Mouse (Mus musculus): Measurements from ENCODE around the gene Cd55b.
"Not testable (repeated sequence)": the region's sequence is repeated elsewhere in the genome, so short reads cannot be mapped to it uniquely, and the experiment has no call there.

Cd55b gene

DNA sequence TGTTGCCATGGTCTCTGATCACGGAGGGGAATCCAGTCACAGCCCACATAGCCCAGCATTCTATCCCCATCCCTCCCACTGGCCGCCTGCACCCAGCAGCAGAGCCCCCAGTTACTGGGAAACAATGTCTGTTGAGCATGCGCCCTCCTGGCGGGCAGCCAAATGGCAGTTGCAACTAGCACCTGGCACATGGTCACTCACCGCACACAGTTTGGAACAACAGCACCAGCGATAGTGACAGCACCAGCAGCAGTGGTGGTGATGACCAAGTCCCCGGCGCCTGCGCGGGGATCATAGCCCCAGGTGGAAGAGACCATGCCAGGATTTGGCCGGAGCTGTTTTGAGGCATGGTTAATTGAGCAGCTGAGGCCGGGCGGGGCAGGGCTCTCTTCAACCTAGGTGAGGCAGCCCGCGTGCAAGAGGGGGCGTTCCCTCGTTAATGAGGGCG, at the start of gene Cd55b:
TSS of gene Cd55b (minus strand) at position 346 of the 448 bp plus-strand sequence.
- DNase-seq (ENCODE audit: low spot score in 2 of 2) = peak; percentile 31 to 47

DNA sequence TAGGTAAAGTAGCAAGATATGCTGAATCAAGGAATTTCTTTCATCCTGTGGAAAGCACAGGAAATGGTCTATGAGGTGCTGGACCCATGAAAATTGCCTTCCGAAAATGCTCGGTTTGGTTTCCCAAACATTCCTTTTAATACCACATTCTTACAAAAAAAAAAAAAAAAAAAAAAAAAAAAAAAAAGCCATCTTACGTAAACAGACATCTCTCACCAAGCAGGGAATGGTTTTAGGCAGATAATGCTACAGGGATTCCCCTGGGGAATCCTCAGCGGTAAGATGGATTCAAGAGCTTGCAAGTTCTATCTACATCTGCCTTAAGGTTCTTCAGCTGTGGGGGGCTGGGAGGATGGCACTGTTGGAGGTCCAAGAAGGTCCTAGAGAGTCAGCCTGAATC, 47.3 kb upstream of the Cd55b start:
- DNase-seq (ENCODE audit: low spot score in 2 of 2) = no peak

DNA sequence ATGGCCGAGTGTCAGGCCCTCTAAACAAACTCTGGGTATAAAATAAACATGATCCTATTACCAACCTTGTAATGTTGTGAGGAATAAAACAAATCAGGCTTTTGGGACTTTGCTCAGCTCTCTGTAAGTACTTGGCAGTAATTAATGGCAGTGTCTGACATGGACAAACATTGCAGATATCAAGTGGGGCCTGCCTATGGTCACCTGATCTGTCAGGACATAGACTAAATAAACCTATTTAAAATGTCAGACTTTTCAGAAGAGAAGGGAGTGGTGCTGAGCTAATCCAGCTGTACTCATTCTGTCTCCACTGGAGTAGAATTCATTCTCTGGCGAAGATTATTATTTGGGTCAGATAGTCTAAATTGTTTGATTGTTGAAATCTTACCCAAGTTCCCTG, 44.6 kb upstream of the Cd55b start:
- DNase-seq (ENCODE audit: low spot score in 2 of 2) = no peak

DNA sequence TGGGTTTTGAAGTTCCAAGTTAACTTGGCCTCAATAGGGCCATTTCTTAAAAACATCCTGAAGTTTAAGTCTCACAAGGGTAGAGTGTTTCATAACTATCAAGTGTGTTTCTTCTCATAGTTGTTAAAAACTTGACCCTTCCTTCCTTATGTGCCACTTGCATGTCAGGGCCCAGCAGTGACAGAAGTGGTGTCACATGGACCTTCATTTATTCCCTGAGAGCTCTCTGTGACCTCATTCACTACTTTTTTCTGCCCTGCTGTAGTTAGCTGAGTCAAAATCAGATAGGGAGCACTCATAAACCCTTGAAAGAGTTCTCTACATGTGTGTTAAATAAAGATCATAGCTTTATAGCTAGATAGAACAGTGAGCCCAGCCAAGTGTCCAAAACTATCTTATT, 41.4 kb upstream of the Cd55b start:
- DNase-seq (ENCODE audit: low spot score in 2 of 2) = no peak

DNA sequence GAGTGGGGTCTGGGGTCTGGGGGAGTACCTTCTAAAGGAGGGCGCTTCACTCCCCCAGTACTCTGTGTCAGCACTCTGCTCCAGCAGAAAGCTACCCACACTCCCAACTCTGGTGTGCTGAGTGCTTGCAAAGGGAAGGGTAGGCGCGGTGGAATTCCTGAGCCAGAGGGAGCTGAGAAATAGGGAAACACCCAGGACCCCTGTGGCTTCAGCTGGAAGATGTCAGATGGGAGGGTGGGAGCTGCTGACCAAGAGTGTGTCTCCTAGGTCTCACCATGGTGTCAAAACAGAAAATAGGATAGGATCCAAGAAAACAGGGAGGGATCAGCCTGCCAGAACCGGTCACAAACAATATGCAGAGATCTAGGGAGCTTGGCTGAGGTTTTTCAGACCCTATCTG, 40.1 kb upstream of the Cd55b start:
- DNase-seq (ENCODE audit: low spot score in 2 of 2) = peak in 1 of 2 experiments; percentile 38

DNA sequence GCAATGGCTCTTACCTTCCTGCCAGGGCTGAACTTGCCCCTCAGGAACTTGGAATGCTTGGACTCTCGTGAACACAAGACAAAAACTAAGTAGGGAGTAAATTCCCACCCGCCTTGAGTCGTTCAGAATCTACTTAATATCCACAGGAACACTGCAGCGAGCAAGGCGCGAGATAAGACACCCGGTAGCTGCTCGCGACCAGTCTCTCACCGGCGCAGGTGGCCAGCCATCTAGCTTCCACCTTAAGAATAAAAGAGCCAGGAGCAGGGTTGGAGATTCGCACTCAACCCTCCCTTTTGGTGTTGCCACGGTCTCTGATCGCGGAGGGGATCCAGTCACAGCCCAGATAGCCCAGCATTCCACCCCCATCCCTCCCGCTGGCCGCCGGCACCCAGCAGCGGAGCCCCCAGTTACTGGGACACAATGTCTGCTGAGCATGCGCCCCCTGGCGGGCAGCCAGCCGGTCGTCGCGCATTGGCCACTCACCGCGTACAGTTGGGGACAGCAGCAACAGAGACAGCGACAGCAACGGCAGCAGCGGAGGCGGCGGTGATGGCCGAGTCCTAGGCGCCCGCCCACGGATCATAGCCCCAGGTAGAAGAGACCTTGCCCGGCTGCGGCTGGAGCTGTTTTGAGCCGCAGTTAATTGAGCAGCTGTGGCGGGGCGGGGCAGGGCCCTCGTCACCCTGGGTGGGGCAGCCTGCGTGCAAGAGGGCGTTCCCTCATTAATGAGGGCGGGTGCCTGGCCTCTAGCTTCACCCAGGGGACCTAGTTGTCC, 39.5 kb upstream of the Cd55b start, which contains the start of gene Cd55:
TSS of gene Cd55 (minus strand) at position 661 of the 778 bp plus-strand sequence.
- peak; percentile 93 for DNase-seq (ENCODE audit: low spot score in 2 of 2)

DNA sequence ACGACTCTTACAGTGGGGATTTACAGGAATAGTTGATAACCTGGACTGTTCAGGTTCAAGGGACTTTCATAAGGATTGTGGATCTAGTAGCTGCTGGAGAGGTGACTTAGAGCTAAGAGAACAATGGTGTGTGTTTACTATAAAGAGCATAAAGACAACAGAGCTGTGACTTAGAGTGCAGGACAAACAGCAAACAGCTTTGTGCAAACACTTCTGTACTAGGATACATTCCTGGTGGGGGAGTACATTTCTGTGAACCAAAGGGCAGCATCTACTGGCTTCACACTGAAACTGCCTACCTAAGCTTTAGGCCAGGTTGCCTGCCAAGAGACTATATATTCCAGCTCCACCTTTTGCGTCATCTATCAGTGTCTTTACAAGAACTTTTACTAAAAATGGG, 32.3 kb upstream of the Cd55b start:
- DNase-seq (ENCODE audit: low spot score in 2 of 2) = no peak

DNA sequence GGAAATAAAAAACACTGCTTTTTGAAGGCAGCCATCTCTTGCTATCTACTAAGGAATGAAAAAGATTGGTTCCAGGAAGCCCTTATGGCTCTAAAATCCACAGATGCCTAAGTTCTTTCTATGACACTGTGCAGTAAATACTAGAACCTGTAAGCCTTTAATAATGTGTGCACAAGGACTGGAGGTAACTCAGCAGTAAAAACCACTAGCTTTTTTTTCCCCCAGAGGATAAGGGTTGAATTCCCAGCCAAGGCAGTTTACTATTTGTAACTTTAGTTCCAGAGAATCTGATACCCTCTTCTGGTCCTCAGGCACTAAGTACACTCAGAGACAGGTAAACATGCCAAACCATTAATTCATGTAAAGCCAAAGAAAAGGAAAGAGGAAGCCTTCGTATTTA, 20.1 kb upstream of the Cd55b start:
- DNase-seq (ENCODE audit: low spot score in 2 of 2) = not testable (repeated sequence)

DNA sequence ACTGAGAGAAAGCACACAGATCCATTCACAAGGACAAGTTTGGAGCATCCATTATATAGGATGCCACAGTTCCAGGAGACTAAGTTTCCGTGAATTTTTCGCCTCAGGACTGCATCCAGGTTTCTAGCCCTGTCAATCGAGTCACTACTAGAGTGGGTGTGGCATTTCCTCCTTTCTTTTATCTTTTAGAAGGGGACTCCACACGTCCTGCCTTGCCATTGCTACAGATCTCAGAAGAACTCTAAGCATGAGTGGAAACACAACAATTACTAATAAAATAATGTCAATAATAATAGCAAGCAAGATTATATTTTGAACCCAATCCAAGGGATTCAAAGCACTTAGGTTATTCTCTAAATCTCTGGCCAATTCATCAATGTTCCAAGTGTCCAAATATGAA, 8.1 kb upstream of the Cd55b start:
- no peak for DNase-seq (ENCODE audit: low spot score in 2 of 2)

DNA sequence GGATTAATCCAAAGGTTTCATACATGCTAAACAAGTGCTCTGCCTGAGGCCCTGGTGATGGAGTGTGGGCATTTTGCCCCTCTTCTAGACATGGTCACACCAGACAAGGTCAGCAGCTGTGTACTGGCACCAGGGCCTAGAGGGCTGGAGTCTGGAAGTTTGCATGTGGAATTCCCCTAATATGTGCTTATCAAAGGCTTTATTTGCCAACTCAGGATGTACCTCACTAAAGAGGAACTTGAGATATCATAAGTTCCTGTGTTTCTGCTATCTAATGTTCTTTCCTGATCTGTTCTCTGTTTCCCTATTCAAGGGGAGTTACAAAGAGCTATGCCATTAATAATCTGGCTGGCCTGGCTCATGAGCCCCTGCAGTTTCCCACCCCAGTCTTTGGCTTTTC, 5.9 kb upstream of the Cd55b start:
- DNase-seq (ENCODE audit: low spot score in 2 of 2) = not testable (repeated sequence)

DNA sequence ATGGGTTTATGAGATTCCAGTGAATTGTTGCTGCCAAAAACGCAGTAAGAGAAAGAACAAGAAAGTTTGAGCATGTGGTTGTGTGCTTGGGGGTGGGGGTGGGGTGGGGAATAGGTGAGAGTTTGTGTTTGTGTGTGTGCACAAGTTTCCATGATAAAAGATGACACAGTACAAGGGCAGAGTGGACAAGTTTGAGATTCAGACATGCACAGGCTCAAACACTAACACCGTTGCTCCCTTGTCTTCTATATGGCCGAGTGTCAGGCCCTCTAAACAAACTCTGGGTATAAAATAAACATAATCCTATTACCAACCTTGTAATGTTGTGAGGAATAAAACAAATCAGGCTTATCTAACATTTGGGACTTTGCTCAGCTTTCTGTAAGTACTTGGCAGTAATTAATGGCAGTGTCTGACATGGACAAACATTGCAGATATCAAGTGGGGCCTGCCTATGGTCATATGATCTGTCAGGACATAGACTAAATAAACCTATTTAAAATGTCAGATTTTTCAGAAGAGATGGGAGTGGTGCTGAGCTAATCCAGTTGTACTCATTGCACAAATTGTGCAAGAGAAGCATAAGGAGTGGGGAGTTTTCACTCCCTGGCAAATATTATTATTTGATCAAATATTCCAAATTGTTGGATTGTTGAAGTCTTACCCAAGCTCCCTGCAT, 4.5 kb upstream of the Cd55b start:
- not testable (repeated sequence) for DNase-seq (ENCODE audit: low spot score in 2 of 2)

DNA sequence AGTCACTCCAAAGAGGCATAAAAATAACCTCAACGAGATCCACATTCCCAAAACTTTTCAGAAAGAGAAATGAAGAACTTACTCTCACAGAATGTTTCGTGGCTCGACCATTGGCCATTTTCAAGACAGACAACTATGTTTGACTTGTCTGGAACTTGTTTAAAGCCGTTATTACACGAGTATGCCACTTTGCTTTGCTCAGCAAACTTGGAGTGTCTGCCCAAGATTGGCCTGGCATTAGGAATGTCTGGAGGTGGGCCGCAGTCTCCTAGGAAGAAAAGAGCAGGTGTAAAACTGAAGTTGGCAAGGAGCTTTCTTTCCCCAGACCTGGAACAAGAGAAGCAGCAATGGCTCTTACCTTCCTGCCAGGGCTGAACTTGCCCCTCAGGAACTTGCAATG, 776 bp downstream of the Cd55b start:
- DNase-seq (ENCODE audit: low spot score in 2 of 2) = not testable (repeated sequence)

DNA sequence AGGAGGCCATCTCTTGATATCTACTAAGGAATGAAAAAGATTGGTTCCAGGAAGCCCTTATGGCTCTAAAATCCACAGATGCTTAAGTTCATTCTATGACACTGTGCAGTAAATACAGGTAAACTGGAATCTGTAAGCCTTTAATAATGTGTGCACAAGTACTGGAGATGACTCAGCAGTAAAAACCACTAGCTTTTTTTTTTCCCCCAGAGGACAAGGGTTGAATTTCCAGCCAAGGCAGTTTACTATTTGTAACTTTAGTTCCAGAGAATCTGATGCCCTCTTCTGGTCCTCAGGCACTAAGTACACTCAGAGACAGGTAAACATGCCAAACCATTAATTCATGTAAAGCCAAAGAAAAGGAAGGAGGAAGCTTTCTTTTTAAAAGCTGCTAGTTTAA, 25.7 kb downstream of the Cd55b start:
- not testable (repeated sequence) for DNase-seq (ENCODE audit: low spot score in 2 of 2)

DNA sequence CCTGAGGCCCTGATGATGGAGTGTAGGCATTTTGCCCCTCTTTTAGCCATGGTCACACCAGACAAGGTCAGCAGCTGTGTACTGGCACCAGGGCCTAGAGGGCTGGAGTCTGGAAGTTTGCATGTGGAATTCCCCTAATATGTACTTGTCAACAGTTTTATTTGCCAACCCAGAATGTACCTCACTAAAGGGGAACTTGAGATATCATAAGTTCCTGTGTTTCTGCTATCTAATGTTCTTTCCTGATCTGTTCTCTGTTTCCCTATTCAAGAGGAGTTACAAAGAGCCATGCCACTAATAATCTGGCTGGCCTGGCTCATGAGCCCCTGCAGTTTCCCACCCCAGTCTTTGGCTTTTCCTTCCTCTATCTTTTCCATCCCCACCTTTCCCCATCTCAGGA, 35.5 kb downstream of the Cd55b start:
- DNase-seq (ENCODE audit: low spot score in 2 of 2) = not testable (repeated sequence)

DNA sequence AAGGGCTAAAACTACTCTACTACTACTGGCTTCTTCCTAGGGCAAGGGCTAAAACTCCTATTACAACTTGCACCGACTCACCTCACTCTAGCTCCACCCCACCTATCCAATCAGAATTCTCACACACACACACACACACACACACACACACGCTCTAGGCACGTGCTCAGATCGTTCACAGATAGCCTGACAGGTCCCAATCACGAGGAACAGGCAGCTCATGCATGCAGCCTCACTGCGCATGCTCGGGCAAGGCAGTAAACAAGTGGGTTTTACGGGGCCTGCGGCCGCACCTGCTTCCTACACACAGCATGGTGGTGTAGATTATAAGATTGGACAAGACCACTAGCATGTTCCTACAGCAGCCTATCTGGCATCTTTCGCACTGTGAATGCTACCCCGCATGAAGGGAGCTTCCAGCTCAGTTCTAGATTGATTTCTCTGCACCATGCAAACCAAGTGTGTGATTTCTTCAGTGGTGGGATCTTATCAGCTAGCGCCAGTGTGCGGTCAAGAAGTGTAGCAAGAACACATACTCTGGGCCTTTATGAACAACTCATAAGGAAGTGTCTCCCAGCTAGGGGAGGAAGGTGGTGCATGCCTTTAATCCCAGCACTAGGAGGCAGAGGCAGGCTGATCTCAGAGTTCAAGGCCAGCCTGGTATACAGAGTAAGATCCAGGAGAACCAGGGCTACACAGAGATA, 44.9 kb downstream of the Cd55b start:
- DNase-seq (ENCODE audit: low spot score in 2 of 2) = no peak

DNA sequence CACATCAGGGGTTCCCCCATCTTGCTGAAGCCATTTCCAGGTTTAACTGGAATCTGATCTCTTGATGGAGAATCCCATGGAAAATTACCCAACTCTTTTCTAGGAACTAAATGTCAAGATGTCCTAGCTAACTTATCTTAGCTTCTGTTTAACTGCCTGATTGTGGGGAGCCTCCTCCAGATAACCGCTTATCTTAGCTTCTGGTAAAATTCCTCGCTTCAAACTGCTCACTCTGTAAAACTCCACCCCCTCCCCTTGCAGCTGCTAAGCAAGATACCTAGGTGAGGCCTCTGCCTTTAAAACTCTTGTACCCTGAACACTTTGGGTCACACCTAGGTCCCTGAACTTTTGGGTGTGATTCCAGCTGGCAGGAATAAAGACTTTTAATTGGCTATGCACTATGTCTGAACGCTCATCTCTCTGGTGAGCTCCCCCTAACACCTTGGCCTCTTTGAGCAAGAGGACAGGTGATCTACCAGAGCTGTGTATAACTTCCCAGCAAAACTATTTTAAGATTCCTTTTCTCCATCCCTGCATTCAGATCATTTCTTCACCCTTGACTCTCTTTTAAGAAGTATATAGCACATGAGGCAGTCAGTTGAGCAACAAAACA, 48.5 kb downstream of the Cd55b start:
- DNase-seq (ENCODE audit: low spot score in 2 of 2) = no peak

DNA sequence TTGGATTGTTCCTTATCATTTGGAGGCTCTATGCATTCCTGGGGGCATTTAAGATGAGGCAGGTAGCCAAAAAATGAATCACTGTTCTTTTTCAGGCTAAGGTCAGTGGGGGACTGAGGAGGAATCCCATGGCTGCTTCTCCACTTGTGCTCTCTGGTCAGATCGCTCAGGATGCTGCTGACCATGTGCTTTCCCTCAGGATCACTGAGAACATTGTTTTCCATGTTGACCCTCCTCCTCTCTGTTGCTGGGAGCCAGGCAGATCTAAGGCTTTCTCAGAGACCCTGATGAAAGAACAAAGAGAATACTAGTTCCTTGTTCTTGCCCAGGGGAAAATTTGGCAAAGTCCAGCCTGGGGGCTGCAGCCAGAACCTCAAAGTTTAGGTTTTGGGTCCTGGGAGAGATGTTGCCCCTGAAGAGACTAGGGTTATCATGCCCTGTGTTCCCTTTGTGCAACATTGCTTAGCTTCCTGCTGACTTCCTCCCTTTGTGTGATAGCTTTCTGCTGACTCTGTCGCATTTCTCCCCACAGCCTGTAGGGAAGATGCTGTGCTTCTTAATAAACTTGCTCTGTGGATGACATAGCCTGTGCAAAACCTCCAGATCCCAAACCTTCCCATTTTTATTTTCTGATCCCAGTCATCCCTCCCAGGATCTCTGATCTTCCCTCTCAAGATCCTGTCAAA, 49.3 kb downstream of the Cd55b start:
- DNase-seq (ENCODE audit: low spot score in 2 of 2) = no peak

DNA sequence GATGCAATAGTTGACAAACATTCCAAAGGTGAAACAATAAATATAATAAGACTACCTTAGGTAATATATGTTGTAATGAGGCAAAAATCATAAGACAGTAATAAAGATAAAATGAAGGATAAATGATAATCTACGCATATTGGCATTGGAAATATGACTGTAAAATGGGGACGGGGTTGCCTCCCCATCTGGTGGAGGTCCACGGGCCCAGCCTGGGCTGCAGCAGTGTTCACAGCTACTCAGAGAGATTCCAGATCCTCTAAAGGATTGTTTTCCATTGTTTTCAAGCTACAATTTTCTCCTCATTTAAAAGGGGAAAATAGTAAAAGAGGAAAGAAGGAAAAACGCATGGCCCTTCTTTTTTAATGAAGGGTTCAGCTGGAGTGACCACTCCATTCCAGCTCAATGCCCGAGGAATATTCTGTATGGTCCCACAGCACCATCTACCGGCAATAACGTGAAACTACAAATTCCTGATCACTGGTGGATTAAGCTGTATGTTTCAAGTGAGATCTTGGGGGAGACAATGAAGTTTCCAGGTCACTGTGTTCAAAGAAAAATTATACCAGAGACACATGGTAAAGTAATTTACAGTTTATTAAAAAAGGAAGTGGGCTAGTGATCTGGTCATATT, 50.8 kb downstream of the Cd55b start:
- DNase-seq (ENCODE audit: low spot score in 2 of 2) = peak; percentile 66 to 71

DNA sequence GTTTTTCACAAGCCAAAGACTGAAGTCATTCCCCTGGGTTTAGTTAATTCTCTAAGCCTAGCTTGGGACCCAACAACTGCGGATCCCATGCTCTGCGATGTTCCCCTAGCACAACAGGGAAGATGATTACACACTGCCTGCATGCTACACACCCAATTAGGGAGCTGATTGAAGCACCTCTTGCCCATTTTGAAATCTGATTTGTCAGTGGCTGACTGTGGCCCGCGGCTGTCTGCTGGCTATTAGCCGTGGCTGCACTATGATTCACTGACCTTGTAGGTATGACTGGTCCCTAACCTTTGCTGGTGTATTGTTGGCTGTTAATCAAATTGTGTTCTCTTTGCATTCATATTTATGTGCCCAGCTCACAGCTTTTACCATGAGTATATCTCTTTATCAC, 51.5 kb downstream of the Cd55b start:
- no peak for DNase-seq (ENCODE audit: low spot score in 2 of 2)

DNA sequence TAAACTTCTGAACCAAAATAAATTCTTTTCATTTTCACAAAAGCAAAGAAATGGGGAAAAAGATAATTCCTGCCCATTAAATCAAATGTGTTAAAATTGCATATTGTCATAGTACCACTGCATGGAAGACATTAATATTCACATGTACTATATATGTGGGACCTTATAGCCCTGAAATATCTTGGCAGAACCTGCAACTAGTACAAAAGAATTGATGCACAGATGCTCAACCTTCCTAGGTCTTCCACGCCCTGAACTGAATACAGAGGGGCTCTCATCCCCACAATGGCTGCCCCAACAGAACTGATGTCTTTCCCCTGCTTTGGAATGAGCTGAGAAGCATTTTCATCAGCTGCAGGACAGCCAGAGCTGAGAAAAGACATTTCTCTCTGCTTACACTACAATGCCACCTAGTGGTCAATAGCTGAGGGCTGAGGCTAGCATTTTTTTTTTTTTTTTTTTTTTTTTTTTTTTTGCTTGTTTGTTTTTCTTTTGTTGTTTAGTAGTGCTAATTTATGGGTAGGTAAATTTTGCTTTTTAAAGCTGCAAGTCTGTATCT, 72.7 kb downstream of the Cd55b start:
- peak; percentile 36 for DNase-seq (ENCODE audit: low spot score in 2 of 2)

DNA sequence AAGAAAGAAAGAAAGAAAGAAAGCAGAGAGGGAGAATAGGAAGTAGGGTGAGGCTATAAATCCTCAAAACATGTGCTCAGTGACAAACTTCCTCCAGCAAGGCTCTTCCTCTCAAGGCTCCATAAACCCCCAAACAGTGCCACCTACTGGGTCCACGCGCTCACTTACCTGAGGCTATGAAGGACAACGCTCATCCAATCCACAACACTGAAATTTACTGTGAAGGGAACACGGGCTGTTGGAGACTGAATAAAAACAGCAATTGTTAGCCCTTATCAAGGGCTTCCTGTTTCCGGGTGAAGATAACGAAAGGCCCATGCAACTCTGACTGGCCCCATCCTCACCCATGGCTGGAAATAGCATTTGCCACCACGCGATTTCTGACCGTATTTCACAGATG, 80.4 kb downstream of the Cd55b start:
- no peak for DNase-seq (ENCODE audit: low spot score in 2 of 2)

All from right cerebral cortex, postnatal 10 days (tissue).